Mouse (Mus musculus) left cerebral cortex, adult 2 months (tissue): ENCODE measurements around the gene Itprid2. TPM values are rescaled to one million over a fixed set of nuclear protein-coding genes. Genes with fewer than 3 reads are reported as not detected.

Experiments used
- DNase-seq, 2 experiments: peaks; one replicate each; pipeline ENCODE4 v3.0.0; 2021 to 2022; ENCODE audit warnings: low spot score in 2 of 2, mixed read lengths in 1 of 2; ENCODE audit errors: extremely low spot score in 1 of 2
- H3K27ac ChIP-seq: fragments of 200-600 bp; 2 replicates; pipeline ENCODE4 v1.8.1; 2022
- H3K4me3 ChIP-seq: fragments of 200-600 bp; 2 replicates; pipeline ENCODE4 v1.8.1; 2022
- CTCF ChIP-seq: fragments of 200-600 bp; IDR thresholded peaks from 2 replicates; pipeline ENCODE4 v1.8.1; 2022; ENCODE audit warnings: antibody characterized with exemption, mild to moderate bottlenecking, moderate library complexity
- intact Hi-C: fragments of 180-260 bp; cut with DNase I; formaldehyde crosslinking; loops from one replicate; pipeline ENCODE4 v1.15.1; 2025
- total RNA-seq, 2 experiments: library from RNA; stranded (reverse); gene quantifications; 2 replicates each; pipeline ENCODE4 v1.2.3; 2021

Gene Itprid2
- total RNA-seq, 2 experiments from 2014 or later, result 38.6 to 39.6 TPM

DNA sequence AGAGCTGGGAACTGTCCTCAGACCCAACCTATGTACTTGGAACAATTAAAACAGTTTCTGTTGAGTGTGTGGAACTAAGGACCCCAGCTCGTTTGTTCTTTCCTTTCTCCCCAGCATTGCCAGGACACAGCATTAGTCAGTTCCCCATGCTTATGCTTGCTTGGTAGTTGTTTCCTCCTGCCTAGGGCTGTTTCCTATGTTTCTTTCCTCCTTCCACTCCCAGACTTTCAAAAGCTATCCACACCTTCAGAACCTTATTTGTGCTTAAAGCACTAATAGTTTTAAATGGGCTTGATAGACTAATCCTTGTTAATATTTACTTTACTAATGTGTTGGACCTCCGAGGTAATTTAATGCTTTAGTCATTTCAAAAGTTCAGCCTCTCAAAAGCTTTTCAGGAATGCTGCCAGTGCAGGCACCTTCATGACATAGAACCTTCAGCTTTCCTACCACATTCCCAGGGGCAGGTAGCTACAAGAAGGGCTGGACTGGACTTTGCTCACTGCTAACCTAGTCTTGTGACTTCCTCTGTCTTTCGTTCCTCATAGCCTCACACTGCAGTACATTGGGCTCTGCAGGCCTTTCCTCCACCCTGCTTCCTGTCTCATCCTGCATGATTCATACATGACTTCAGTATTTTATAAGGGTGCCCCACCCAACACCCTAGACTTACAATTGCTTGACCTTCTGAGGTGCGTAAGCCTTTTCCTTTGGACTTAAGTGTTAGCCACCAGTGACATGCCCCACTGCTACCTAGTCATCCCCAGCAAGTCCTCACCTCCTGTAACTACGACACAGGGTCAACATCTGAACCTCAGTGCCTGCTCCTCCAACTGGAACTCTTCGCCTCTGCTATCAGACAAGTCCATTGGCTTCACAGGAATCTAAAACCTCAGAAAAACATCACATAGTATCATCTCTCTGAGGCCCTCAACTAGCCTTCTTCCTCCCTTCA, 16.3 kb upstream of the Itprid2 start:
- no peak for DNase-seq
- Histone ChIP-seq H3K4me3 (no peak overlapping the region), H3K27ac (no peak overlapping the region)
- intact Hi-C loops, result no loop called here
- no peak for TF ChIP-seq CTCF

DNA sequence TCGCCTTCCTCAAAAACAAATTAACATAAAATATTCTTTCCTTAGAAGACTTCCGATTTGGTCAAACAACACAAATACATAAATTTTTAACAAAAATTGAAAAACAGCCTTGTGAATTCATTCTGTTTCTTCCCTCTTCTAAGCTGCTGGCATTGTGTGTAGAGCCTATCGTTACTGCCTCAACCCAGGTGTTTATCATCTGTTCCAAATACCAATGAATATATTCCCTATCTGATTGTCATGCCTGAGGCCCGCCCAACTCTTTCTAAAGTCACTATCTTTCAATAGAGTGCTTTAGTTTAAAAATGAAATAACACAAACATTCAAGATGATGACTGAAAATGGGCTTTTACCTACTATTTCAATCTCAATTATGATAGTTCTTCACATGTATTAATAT, 11.9 kb upstream of the Itprid2 start:
- intact Hi-C loops, result no loop called here
- no peak for TF ChIP-seq CTCF
- no peak for DNase-seq
- Histone ChIP-seq H3K27ac (no peak overlapping the region), H3K4me3 (no peak overlapping the region)

DNA sequence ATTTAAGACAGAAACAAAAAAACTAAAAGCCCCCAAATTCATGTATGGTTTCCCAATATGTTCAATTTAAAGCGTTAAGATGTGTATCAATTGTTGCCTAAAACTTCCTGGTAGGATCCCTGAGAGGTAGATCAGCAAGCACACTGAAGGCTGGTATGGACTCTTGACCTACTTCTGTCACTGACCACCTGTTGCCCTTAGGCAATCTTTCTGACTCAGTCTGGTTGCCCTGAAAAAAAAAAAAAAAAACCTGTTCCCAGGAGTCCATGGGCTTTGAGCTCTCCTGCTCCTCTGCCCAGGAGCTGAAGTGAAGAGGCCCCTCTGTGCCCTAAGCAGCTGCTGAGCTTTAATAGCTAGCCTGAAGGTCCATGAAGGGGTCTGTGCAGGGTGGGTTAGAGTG, 7.5 kb upstream of the Itprid2 start:
- Histone ChIP-seq H3K4me3 (no peak overlapping the region), H3K27ac (no peak overlapping the region)
- no peak for TF ChIP-seq CTCF
- intact Hi-C loops, result no loop called here
- no peak for DNase-seq

DNA sequence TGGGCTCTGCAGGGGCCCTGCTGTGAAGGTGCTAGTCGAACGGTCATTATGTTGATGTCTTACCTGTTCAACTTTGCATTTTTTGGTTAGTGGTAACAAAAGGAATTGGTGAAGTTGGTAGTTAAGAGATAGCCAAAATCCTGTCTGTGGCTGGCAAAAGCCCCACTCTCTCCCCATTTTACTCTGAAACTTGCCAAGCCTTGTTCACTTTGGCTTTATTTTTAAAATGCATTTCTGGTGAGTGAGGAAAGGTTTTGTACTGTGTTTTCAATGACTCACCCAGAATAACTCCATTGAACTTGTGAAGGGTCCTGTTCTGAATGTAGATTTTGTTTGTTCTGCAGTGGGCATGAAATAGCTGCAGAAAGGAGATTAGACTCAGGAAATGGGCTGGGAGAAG, 4.9 kb upstream of the Itprid2 start:
- Histone ChIP-seq H3K4me3 (no peak overlapping the region), H3K27ac (no peak overlapping the region)
- intact Hi-C loops, result loop anchor here (10.0 kb wide), 2 partner anchors 755 to 1585 kb away; no protein-coding TSS in a partner anchor
- TF ChIP-seq CTCF, result no peak
- DNase-seq, result no peak

DNA sequence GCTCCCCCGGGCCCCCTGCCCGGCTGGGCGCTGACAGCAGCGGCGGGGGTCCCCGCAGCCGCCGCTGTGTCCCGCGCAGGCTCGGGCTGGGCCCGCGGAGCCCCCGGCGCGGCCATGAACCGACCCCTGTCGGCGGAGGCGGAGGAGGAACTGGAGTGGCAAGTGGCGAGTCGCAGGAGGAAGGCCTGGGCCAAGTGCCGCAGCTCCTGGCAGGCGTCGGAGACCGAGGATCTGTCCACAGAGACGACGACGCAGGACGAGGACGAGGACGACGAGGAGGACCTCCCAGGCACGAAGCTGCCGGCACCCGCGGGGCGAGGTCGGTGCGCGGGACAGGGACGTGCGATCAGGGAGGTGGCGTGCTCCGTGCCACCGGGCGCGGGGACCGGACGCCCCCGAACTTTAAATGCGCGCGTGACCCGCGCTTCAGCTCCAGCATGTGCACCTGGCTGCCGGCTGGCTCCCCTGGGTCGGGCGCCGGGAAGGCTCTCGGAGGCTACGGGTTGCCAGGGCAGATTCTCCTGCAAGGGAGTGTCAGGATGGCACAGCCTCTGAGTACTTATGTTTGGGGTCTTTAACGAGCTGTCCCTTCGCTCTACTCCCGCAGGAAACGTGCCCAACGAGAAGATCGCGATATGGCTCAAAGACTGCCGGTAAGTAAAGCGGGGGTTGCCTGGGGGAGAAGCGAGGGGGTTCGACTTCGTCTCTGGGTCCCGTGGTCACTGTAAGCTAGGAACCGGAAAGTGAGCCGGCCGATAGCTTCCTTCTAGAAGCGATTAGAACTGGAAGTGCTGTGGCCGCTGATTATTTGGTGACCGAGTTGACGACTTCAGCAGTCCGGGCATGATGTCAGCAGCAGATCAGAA, 507 bp downstream of the Itprid2 start:
- TF ChIP-seq CTCF, result no peak; the same call in 1 of the 2 replicates
- DNase-seq, result peak; percentile 51 to 62
- intact Hi-C loops, result loop anchor here (5.0 to 10.0 kb wide), 3 partner anchors 178 to 1591 kb away; partner anchors contain the start of genes Cerkl and Neurod1
- peak overlapping the region; percentile 75 for H3K4me3 ChIP-seq
- peak overlapping the region; percentile 96 for H3K27ac ChIP-seq

DNA sequence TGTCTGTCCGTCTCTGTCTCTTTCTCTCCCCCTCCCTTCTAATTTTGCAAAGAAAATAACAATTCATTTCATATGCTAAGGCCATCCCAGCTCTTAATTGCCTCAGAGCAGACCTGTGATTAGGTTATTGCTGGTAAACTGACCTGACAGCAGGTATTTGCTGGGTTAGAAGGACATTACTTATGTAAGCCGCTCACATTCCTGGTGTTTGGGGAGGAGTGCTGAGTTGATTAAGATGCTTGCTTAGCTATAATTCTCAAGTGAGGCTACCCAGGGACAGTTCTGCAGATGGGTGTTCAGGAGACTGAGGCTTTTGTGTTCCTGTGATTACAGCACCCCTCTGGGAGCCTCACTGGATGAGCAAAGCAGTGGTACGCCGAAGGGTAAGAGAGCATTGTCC, 3.8 kb downstream of the Itprid2 start:
- Histone ChIP-seq H3K4me3 (peak overlapping the region; percentile 75; the same call in 1 of the 2 replicates), H3K27ac (peak overlapping the region; percentile 46)
- intact Hi-C loops, result loop anchor here (5.0 to 10.0 kb wide), 3 partner anchors 182 to 1594 kb away; partner anchors contain the start of genes Cerkl and Neurod1
- no peak for TF ChIP-seq CTCF
- no peak for DNase-seq

DNA sequence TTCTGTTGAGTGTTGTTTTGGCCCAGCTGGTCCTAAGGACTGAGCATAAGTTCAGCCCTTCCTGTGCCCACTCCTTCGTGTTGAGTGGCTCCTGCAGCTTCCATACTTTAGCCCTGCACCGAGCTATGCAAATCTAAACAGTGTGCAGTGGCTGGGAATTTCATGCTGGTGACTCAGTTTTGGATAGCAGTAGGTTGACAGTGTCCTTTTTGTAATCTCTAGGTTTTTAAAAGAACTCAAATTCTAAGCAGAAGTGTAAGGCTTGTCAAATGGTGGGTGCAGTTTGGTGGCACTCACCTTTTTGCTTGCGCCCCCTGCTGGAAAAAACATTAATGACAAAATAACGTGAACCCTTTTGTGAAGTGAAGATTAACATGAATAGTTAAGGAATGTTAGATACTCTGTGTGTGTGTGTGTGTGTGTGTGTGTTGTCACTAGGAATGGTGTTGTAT, 11.1 kb downstream of the Itprid2 start:
- Histone ChIP-seq H3K4me3 (no peak overlapping the region), H3K27ac (no peak overlapping the region)
- DNase-seq, result peak; percentile 32 to 55
- intact Hi-C loops, result loop anchor here (1.0 to 10.0 kb wide), 2 partner anchors 129 to 134 kb away; no protein-coding TSS in a partner anchor
- peak; percentile 70 for TF ChIP-seq CTCF

DNA sequence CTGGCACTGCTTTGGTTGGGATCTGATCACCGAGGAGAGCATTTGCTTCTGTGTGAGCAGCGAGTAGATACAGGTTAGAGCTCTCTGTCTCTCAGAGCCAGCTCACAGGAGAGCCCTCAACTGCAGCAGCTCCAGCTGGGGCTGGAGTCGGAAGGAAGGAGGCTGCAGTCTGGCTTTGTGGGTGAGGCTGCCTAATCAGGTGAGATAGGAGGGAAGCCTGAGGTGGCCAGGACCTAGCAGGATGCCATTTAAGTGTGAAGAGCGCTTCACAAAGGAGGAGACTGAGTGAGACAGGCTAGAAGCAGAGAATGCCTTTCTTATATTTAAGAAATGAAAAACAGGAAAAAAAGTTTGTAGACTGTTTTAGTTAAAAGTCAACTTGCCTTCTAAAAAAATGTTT, 11.9 kb downstream of the Itprid2 start:
- Histone ChIP-seq H3K27ac (peak overlapping the region; percentile 41; the same call in 1 of the 2 replicates), H3K4me3 (no peak overlapping the region)
- intact Hi-C loops, result loop anchor here (10.0 kb wide), 1 partner anchor 128 kb away; no protein-coding TSS in a partner anchor
- no peak for DNase-seq
- no peak for TF ChIP-seq CTCF

DNA sequence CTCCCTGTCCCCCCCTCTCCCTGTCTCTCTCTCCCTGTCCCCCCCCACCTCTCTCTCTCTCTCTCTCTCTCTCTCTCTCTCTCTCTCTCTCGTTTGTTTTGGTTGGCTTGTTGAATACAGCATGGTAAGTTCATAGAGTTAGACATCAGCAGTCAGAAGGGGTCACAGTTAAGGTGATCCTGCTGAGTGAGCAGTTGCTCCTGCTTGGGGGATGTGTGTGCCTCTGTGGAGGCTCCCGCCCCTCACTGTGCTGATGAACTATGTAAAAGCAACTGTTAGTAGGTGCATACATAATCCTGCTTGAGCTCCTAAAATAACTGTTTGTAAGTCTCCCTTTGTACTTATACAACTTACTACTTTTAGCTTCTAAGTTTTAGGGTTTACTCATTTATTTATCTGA, 12.6 kb downstream of the Itprid2 start:
- Histone ChIP-seq H3K4me3 (no peak overlapping the region), H3K27ac (no peak overlapping the region)
- no peak for TF ChIP-seq CTCF
- no peak for DNase-seq
- intact Hi-C loops, result loop anchor here (10.0 kb wide), 1 partner anchor 127 kb away; no protein-coding TSS in a partner anchor

DNA sequence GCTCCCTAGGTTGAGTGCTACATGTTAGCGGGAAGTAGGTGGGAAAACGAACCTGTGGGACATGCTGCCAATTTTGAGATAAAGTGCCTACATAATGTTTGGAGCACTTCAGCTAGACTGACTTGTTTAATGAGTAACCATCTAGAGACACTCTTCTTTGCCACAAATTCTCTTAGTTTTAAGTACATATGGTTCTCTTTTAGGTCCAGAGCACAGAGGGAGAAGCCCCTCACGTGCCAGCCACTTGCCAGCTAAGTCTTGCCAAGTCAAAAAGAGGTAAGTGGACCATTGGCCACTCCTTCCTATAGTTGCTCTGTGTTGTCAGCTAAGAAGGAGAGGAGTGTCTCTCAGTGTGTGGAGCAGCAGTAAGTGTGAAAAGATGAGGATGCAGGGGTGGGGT, 16.0 kb downstream of the Itprid2 start:
- intact Hi-C loops, result no loop called here
- no peak for DNase-seq
- Histone ChIP-seq H3K27ac (no peak overlapping the region), H3K4me3 (no peak overlapping the region)
- TF ChIP-seq CTCF, result no peak

DNA sequence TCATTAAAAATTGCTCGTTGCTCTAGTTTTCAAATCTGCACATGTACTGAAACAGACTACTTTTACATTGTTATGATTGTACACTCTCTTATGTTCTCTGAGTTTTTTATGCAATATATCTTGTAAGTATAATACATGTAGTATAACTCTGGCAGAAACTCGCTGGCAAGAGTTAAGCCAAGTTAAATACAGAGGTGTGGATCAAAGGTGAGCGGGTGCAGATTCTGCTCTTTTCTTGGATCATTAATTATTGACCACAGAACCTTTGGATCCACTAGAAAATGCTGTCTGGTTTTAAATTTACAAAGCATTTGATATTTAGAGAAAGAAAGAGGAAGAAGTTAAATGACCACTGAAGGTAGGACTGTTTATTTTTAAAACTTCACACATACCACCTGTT, 16.5 kb downstream of the Itprid2 start:
- H3K4me3 ChIP-seq, result no peak overlapping the region
- no peak for DNase-seq
- TF ChIP-seq CTCF, result no peak
- intact Hi-C loops, result no loop called here
- no peak overlapping the region for H3K27ac ChIP-seq

DNA sequence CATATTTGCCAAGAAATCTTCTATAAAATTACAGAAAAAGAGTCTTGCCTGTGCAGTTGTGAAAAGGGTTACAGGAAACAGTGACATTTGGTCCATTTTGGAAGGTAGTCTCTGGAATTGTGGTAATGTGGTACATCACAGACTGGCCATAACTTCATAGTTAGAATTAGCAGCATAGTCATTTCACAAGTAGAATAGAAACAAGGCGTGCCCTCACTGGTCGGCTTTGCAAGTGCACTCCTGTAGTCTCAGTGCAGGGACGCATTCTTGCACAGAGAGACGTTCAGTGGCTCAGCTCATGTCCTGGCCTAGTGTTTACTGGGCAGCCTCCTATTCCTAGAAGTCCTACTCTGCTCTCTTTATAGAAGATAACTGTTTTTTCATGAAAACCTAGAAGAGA, 17.4 kb downstream of the Itprid2 start:
- no peak overlapping the region; the same call in 1 of the 2 replicates for H3K27ac ChIP-seq
- intact Hi-C loops, result no loop called here
- TF ChIP-seq CTCF, result no peak
- no peak for DNase-seq
- H3K4me3 ChIP-seq, result no peak overlapping the region
